Mouse (Mus musculus) brain, embryonic 14.5 days (tissue): Measurements from ENCODE around the gene Aldh9a1.
"Not testable (repeated sequence)": the region's sequence is repeated elsewhere in the genome, so short reads cannot be mapped to it uniquely, and the experiment has no call there.

Source experiments
- CTCF ChIP-seq: fragments of 200-500 bp; IDR thresholded peaks from 2 replicates; pipeline ENCODE4 v1.5.1; 2012; ENCODE audit warnings: inconsistent platforms, mild to moderate bottlenecking, moderate library complexity, borderline replicate concordance; ENCODE audit not compliant: insufficient read depth, insufficient read length; ENCODE audit errors: extremely low read depth
- POLR2A ChIP-seq: fragments of 200-500 bp; IDR thresholded peaks from 2 replicates; pipeline ENCODE4 v1.6.1; 2012; ENCODE audit warnings: mild to moderate bottlenecking, inconsistent platforms, borderline replicate concordance; ENCODE audit not compliant: poor library complexity, insufficient read depth, insufficient read length, severe bottlenecking; ENCODE audit errors: extremely low read depth

- not testable (repeated sequence) for TF ChIP-seq CTCF, POLR2A
Observed at GRCm38 (mm10) chr1:167345994-167346520, 3.7 kb upstream of the Aldh9a1 start.
